Mouse (Mus musculus) liver, embryonic 15.5 days (tissue): ENCODE results near the gene AI661453. TPM values are rescaled to one million over a fixed set of nuclear protein-coding genes. Genes with fewer than 3 reads are reported as not detected.
A peak's percentile ranks its signal among the peaks of the same experiment; 100 is the strongest.

Source experiments
- ATAC-seq: fragments of 200-750 bp; cut with Nextera tagmentation; 2 replicates; pipeline ENCODE4 v1.8.0; 2017; ENCODE audit warnings: moderate number of reproducible peaks, mild to moderate bottlenecking, moderate library complexity; ENCODE audit not compliant: insufficient read depth
- H3K27ac ChIP-seq: fragments of 300-500 bp; sonication (generic); replicated peaks from 2 replicates; pipeline ENCODE4 v1.5.1; 2015; ENCODE audit warnings: mild to moderate bottlenecking, inconsistent platforms
- H3K27me3 ChIP-seq: fragments of 300-500 bp; sonication (generic); 2 replicates; pipeline ENCODE4 v1.6.1; 2015; ENCODE audit warnings: mild to moderate bottlenecking, inconsistent platforms
- H3K36me3 ChIP-seq: fragments of 300-500 bp; sonication (generic); replicated peaks from 2 replicates; pipeline ENCODE4 v1.6.1; 2015; ENCODE audit warnings: moderate library complexity, mild to moderate bottlenecking, inconsistent platforms
- H3K4me1 ChIP-seq: fragments of 300-500 bp; sonication (generic); replicated peaks from 2 replicates; pipeline ENCODE4 v1.6.1; 2015; ENCODE audit warnings: inconsistent platforms
- H3K4me2 ChIP-seq: fragments of 300-500 bp; sonication (generic); 2 replicates; pipeline ENCODE4 v1.6.1; 2015; ENCODE audit warnings: moderate library complexity, mild to moderate bottlenecking, inconsistent platforms
- H3K4me3 ChIP-seq: fragments of 300-500 bp; sonication (generic); replicated peaks from 2 replicates; pipeline ENCODE4 v1.5.1; 2015; ENCODE audit warnings: mild to moderate bottlenecking, inconsistent platforms
- H3K9ac ChIP-seq: fragments of 300-500 bp; sonication (generic); 2 replicates; pipeline ENCODE4 v1.6.1; 2015; ENCODE audit warnings: moderate library complexity, mild to moderate bottlenecking, inconsistent platforms
- H3K9me3 ChIP-seq: fragments of 300-500 bp; sonication (generic); replicated peaks from 2 replicates; pipeline ENCODE4 v1.6.1; 2016; ENCODE audit warnings: inconsistent platforms
- WGBS: fragments of 180-500 bp; shearing (Covaris S2); methylation state at CpG from one replicate; pipeline ENCODE4 v1.1.7; 2015; ENCODE audit warnings: mixed read lengths; ENCODE audit not compliant: insufficient replicate concordance; 5-methylcytosine and 5-hydroxymethylcytosine counted together
- polyA plus RNA-seq: library from polyadenylated mRNA; unstranded; fragments of >200 nt; fragmentation: Nextera tagmentation; extraction: Ambion mirVana; gene quantifications from 2 replicates; pipeline ENCODE4 v1.2.1, GENCODE M21; 2015

The AI661453 gene
- polyA plus RNA-seq, 1 experiment from 2014 or later = 0.51 TPM

- Histone ChIP-seq H3K9ac (no peak overlapping the region), H3K4me3 (no peak overlapping the region), H3K4me1 (peaks cover 75% of the 10 kb centered on the region), H3K27me3 (peaks cover 22% of the 10 kb centered on the region), H3K27ac (no peak overlapping the region), H3K4me2 (no peak overlapping the region), H3K9me3 (no peaks in the 10 kb centered on the region), H3K36me3 (no peaks in the 10 kb centered on the region)
- WGBS = 64% methylated on average over 3 of the region's 3 CpGs
- ATAC-seq = no peak
Observed at GRCm38 (mm10) chr17:47442271-47442670, 5.9 kb downstream of the AI661453 start.

GRCm38 (mm10) chr17:47444113-47444512, 7.7 kb downstream of the AI661453 start:
- no peak for ATAC-seq
- Histone ChIP-seq H3K27ac (no peak overlapping the region), H3K4me2 (no peak overlapping the region), H3K9ac (no peak overlapping the region), H3K27me3 (0 out of 2 replicates have a peak, but pooled peaks cover 3% of the 10 kb centered on the region), H3K9me3 (no peaks in the 10 kb centered on the region), H3K4me3 (no peak overlapping the region), H3K4me1 (peaks cover 74% of the 10 kb centered on the region), H3K36me3 (no peaks in the 10 kb centered on the region)
- WGBS = 50% methylated on average over 6 of the region's 6 CpGs

GRCm38 (mm10) chr17:47445518-47445917, 9.1 kb downstream of the AI661453 start:
- Histone ChIP-seq H3K36me3 (no peaks in the 10 kb centered on the region), H3K27ac (peak overlapping the region; percentile 68), H3K4me2 (no peak overlapping the region), H3K4me1 (peaks cover 74% of the 10 kb centered on the region), H3K4me3 (no peak overlapping the region), H3K27me3 (no peaks in the 10 kb centered on the region), H3K9ac (no peak overlapping the region), H3K9me3 (no peaks in the 10 kb centered on the region)
- ATAC-seq = peak; percentile 49; the same call in 1 of the 2 replicates
- WGBS = 38% methylated on average over 11 of the region's 11 CpGs

- 29% methylated on average over 9 of the region's 9 CpGs for WGBS
- no peaks in the 10 kb centered on the region for H3K9me3 ChIP-seq
- no peaks in the 10 kb centered on the region for H3K36me3 ChIP-seq
- no peaks in the 10 kb centered on the region for H3K27me3 ChIP-seq
- peak overlapping the region; percentile 68 for H3K27ac ChIP-seq
- no peak overlapping the region for H3K9ac ChIP-seq
- H3K4me1 ChIP-seq = peaks cover 72% of the 10 kb centered on the region
- H3K4me2 ChIP-seq = no peak overlapping the region
- H3K4me3 ChIP-seq = no peak overlapping the region
- peak; percentile 42 for ATAC-seq
Observed at GRCm38 (mm10) chr17:47446025-47446424, 9.6 kb downstream of the AI661453 start.

GRCm38 (mm10) chr17:47446561-47446960, 10.1 kb downstream of the AI661453 start:
- no peaks in the 10 kb centered on the region for H3K36me3 ChIP-seq
- no peaks in the 10 kb centered on the region for H3K27me3 ChIP-seq
- 66% methylated on average over 11 of the region's 11 CpGs for WGBS
- peaks cover 67% of the 10 kb centered on the region for H3K4me1 ChIP-seq
- H3K4me3 ChIP-seq = no peak overlapping the region
- peak overlapping the region; percentile 68 for H3K27ac ChIP-seq
- H3K9ac ChIP-seq = no peak overlapping the region
- H3K9me3 ChIP-seq = no peaks in the 10 kb centered on the region
- no peak overlapping the region; the same call in 1 of the 2 replicates for H3K4me2 ChIP-seq
- ATAC-seq = no peak

GRCm38 (mm10) chr17:47448523-47449372, 12.3 kb downstream of the AI661453 start:
- Histone ChIP-seq H3K4me1 (peaks cover 73% of the 10 kb centered on the region), H3K9me3 (no peaks in the 10 kb centered on the region), H3K4me3 (no peak overlapping the region), H3K4me2 (no peak overlapping the region), H3K27ac (peak overlapping the region; percentile 59; the same call in 1 of the 2 replicates), H3K27me3 (no peaks in the 10 kb centered on the region), H3K9ac (no peak overlapping the region), H3K36me3 (no peaks in the 10 kb centered on the region)
- WGBS = 47% methylated on average over 8 of the region's 8 CpGs
- ATAC-seq = peak; percentile 19; the same call in 1 of the 2 replicates

- H3K36me3 ChIP-seq = no peaks in the 10 kb centered on the region
- no peaks in the 10 kb centered on the region for H3K9me3 ChIP-seq
- H3K4me3 ChIP-seq = no peak overlapping the region
- H3K4me2 ChIP-seq = no peak overlapping the region
- WGBS = 57% methylated on average over 5 of the region's 5 CpGs
- no peak overlapping the region for H3K9ac ChIP-seq
- H3K4me1 ChIP-seq = peaks cover 73% of the 10 kb centered on the region
- H3K27me3 ChIP-seq = no peaks in the 10 kb centered on the region
- peak overlapping the region; percentile 53; the same call in 1 of the 2 replicates for H3K27ac ChIP-seq
- ATAC-seq = no peak
Observed at GRCm38 (mm10) chr17:47449432-47449831, 13.0 kb downstream of the AI661453 start.

- H3K9me3 ChIP-seq = no peaks in the 10 kb centered on the region
- H3K27me3 ChIP-seq = no peaks in the 10 kb centered on the region
- H3K27ac ChIP-seq = no peak overlapping the region
- H3K9ac ChIP-seq = no peak overlapping the region
- no peaks in the 10 kb centered on the region for H3K36me3 ChIP-seq
- H3K4me1 ChIP-seq = peaks cover 75% of the 10 kb centered on the region
- H3K4me3 ChIP-seq = no peak overlapping the region
- WGBS = 38% methylated on average over 7 of the region's 7 CpGs
- ATAC-seq = no peak
- no peak overlapping the region for H3K4me2 ChIP-seq
Observed at GRCm38 (mm10) chr17:47450239-47450638, 13.8 kb downstream of the AI661453 start.

- Histone ChIP-seq H3K36me3 (no peaks in the 10 kb centered on the region), H3K4me1 (peaks cover 70% of the 10 kb centered on the region), H3K4me3 (no peak overlapping the region), H3K9me3 (no peaks in the 10 kb centered on the region), H3K9ac (no peak overlapping the region), H3K4me2 (no peak overlapping the region), H3K27me3 (no peaks in the 10 kb centered on the region), H3K27ac (no peak overlapping the region)
- no peak for ATAC-seq
- 64% methylated on average over 12 of the region's 12 CpGs for WGBS
Observed at GRCm38 (mm10) chr17:47450880-47451565, 14.6 kb downstream of the AI661453 start.

GRCm38 (mm10) chr17:47452886-47453285, 16.5 kb downstream of the AI661453 start:
- no peak overlapping the region for H3K9ac ChIP-seq
- H3K36me3 ChIP-seq = no peaks in the 10 kb centered on the region
- peaks cover 59% of the 10 kb centered on the region for H3K4me1 ChIP-seq
- H3K4me2 ChIP-seq = no peak overlapping the region
- H3K27me3 ChIP-seq = no peaks in the 10 kb centered on the region
- no peak for ATAC-seq
- WGBS = 50% methylated on average over 7 of the region's 7 CpGs
- H3K27ac ChIP-seq = no peak overlapping the region
- no peak overlapping the region for H3K4me3 ChIP-seq
- no peaks in the 10 kb centered on the region for H3K9me3 ChIP-seq

GRCm38 (mm10) chr17:47454675-47455074, 18.3 kb downstream of the AI661453 start:
- Histone ChIP-seq H3K9ac (peak overlapping the region; percentile 10; the same call in 1 of the 2 replicates), H3K4me2 (peak overlapping the region; percentile 44), H3K36me3 (no peaks in the 10 kb centered on the region), H3K9me3 (no peaks in the 10 kb centered on the region), H3K4me3 (no peak overlapping the region), H3K27ac (peak overlapping the region; percentile 8; the same call in 1 of the 2 replicates), H3K27me3 (no peaks in the 10 kb centered on the region), H3K4me1 (peaks cover 49% of the 10 kb centered on the region)
- WGBS = 21% methylated on average over 8 of the region's 8 CpGs
- peak; percentile 70 for ATAC-seq
